Mouse (Mus musculus) liver, embryonic 14.5 days (tissue): ENCODE data around the gene Def6. TPM values are rescaled to one million over a fixed set of nuclear protein-coding genes. Genes with fewer than 3 reads are reported as not detected.

Experiments used
- ATAC-seq: fragments of 200-750 bp; cut with Nextera tagmentation; 2 replicates; pipeline ENCODE4 v1.8.0; 2017; ENCODE audit warnings: moderate number of reproducible peaks, mild to moderate bottlenecking, moderate library complexity; ENCODE audit not compliant: insufficient read depth
- DNase-seq, 3 experiments: peaks; one replicate each; pipeline ENCODE4 v3.0.0-alpha.2; 2012 to 2013; ENCODE audit warnings: low read depth in 3 of 3, low spot score in 3 of 3
- H3K27ac ChIP-seq: fragments of 300-500 bp; sonication (generic); 2 replicates; pipeline ENCODE4 v1.5.1; 2014; ENCODE audit warnings: moderate library complexity, mild to moderate bottlenecking, control low read depth, inconsistent platforms
- H3K27me3 ChIP-seq: fragments of 300-500 bp; sonication (generic); 2 replicates; pipeline ENCODE4 v1.6.1; 2014; ENCODE audit warnings: mild to moderate bottlenecking, low read length, moderate library complexity; ENCODE audit not compliant: control insufficient read depth, insufficient read depth
- H3K36me3 ChIP-seq: fragments of 300-500 bp; sonication (generic); replicated peaks from 2 replicates; pipeline ENCODE4 v1.6.1; 2014; ENCODE audit warnings: low read depth; ENCODE audit not compliant: control insufficient read depth, insufficient read depth
- H3K4me1 ChIP-seq, 2 experiments: fragments of 200-500 bp in 1 of 2; fragments of 300-500 bp in 1 of 2; sonication (generic) in 1 of 2; replicated peaks; 2 replicates each; pipeline ENCODE4 v1.6.1; 2012 to 2014; ENCODE audit warnings: antibody characterized with exemption in 1 of 2, inconsistent platforms in 1 of 2, low read length in 1 of 2; ENCODE audit not compliant: control insufficient read depth in 2 of 2, insufficient read depth in 2 of 2
- H3K4me2 ChIP-seq: fragments of 300-500 bp; sonication (generic); 2 replicates; pipeline ENCODE4 v1.6.1; 2014; ENCODE audit warnings: low read depth, mild to moderate bottlenecking, control low read depth, moderate library complexity
- H3K4me3 ChIP-seq, 2 experiments: fragments of 200-500 bp in 1 of 2; fragments of 300-500 bp in 1 of 2; sonication (generic) in 1 of 2; 2 replicates each; pipeline ENCODE4 v1.5.1; 2012 to 2014; ENCODE audit warnings: low read depth in 2 of 2, low read length in 2 of 2, mild to moderate bottlenecking in 2 of 2, control low read depth in 1 of 2, inconsistent platforms in 1 of 2, moderate library complexity in 1 of 2; ENCODE audit not compliant: insufficient read depth in 1 of 2
- H3K9ac ChIP-seq: fragments of 300-500 bp; sonication (generic); replicated peaks from 2 replicates; pipeline ENCODE4 v1.6.1; 2014; ENCODE audit warnings: mild to moderate bottlenecking, control low read depth, moderate library complexity
- H3K9me3 ChIP-seq: fragments of 300-500 bp; sonication (generic); 2 replicates; pipeline ENCODE4 v1.6.1; 2016; ENCODE audit warnings: low read length, mixed read lengths; ENCODE audit not compliant: control insufficient read depth
- CTCF ChIP-seq: IDR thresholded peaks from 2 replicates; pipeline ENCODE4 v1.5.1; 2016; ENCODE audit warnings: antibody characterized with exemption, low read depth, control low read depth
- EP300 ChIP-seq: IDR thresholded peaks from 2 replicates; pipeline ENCODE4 v1.6.1; 2016; ENCODE audit warnings: antibody characterized with exemption, low read depth
- WGBS: fragments of 180-500 bp; shearing (Covaris S2); extraction: QIAGEN DNeasy Blood & Tissue Kit; methylation state at CpG from one replicate; pipeline ENCODE4 v1.1.7; 2014; ENCODE audit not compliant: insufficient replicate concordance; 5-methylcytosine and 5-hydroxymethylcytosine counted together
- polyA plus RNA-seq, 2 experiments: library from polyadenylated mRNA; depleted of rRNA in 1 of 2; stranded (reverse) in 1 of 2; unstranded in 1 of 2; fragments of >200 nt; fragmentation: Nextera tagmentation in 1 of 2; extraction: Ambion mirVana in 1 of 2; gene quantifications; 2 replicates each; pipeline versions ENCODE4 v1.2.1 to v1.2.3; 2012 to 2014

The Def6 gene
- polyA plus RNA-seq, 2 experiments = 5.7 to 10.4 TPM

- Histone ChIP-seq H3K9ac (peak overlapping the region; percentile 25), H3K4me1 (peaks cover 28 to 67% of the 10 kb centered on the region in 2 experiments), H3K27ac (peak overlapping the region; percentile 61), H3K4me3 (peak overlapping the region; percentile 12 to 32; a peak in 3 of 4 replicates), H3K36me3 (peaks cover 7% of the 10 kb centered on the region), H3K4me2 (peak overlapping the region; percentile 46), H3K27me3 (no peaks in the 10 kb centered on the region), H3K9me3 (no peaks in the 10 kb centered on the region)
- peak; percentile 58 to 62 (median 62) for DNase-seq
- peak; percentile 82 for ATAC-seq
- TF ChIP-seq CTCF (no peak), EP300 (peak; percentile 65)
- WGBS = 18% methylated on average over 6 of the region's 6 CpGs
Measured at GRCm38 (mm10) chr17:28237874-28238273, 30.3 kb downstream of the Def6 start.

- H3K9ac ChIP-seq = no peak overlapping the region
- no peak overlapping the region for H3K27ac ChIP-seq
- no peaks in the 10 kb centered on the region for H3K9me3 ChIP-seq
- 82% methylated on average over 5 of the region's 5 CpGs for WGBS
- peaks cover 28 to 46% of the 10 kb centered on the region in 2 experiments for H3K4me1 ChIP-seq
- peaks cover 7% of the 10 kb centered on the region for H3K36me3 ChIP-seq
- H3K27me3 ChIP-seq = no peaks in the 10 kb centered on the region
- TF ChIP-seq EP300 (no peak), CTCF (no peak)
- ATAC-seq = no peak
- no peak for DNase-seq
- H3K4me2 ChIP-seq = no peak overlapping the region
- no peak overlapping the region for H3K4me3 ChIP-seq
Measured at GRCm38 (mm10) chr17:28240846-28241245, 33.3 kb downstream of the Def6 start.

- H3K27me3 ChIP-seq = no peaks in the 10 kb centered on the region
- no peak for ATAC-seq
- H3K27ac ChIP-seq = no peak overlapping the region
- WGBS = 89% methylated on average over 6 of the region's 6 CpGs
- DNase-seq = no peak
- TF ChIP-seq EP300 (no peak), CTCF (no peak)
- H3K9ac ChIP-seq = no peak overlapping the region
- no peak overlapping the region for H3K4me3 ChIP-seq
- H3K4me2 ChIP-seq = no peak overlapping the region
- H3K9me3 ChIP-seq = no peaks in the 10 kb centered on the region
- peaks cover 15 to 39% of the 10 kb centered on the region in 2 experiments for H3K4me1 ChIP-seq
- H3K36me3 ChIP-seq = peaks cover 7% of the 10 kb centered on the region
Measured at GRCm38 (mm10) chr17:28242296-28242695, 34.7 kb downstream of the Def6 start.

- Histone ChIP-seq H3K9ac (no peak overlapping the region), H3K27me3 (no peaks in the 10 kb centered on the region), H3K27ac (no peak overlapping the region), H3K9me3 (no peaks in the 10 kb centered on the region), H3K4me1 (peaks cover 2 to 34% of the 10 kb centered on the region in 2 experiments; a peak in 3 of 4 replicates), H3K4me3 (no peak overlapping the region), H3K36me3 (peaks cover 6% of the 10 kb centered on the region), H3K4me2 (no peak overlapping the region)
- TF ChIP-seq CTCF (no peak), EP300 (no peak)
- no peak for ATAC-seq
- 78% methylated on average over 6 of the region's 6 CpGs for WGBS
- DNase-seq = no peak
Measured at GRCm38 (mm10) chr17:28244214-28244613, 36.6 kb downstream of the Def6 start.

- DNase-seq (no peak), ATAC-seq (no peak)
- Histone ChIP-seq H3K4me3 (no peak overlapping the region), H3K9me3 (no peaks in the 10 kb centered on the region), H3K36me3 (peaks cover 4% of the 10 kb centered on the region), H3K9ac (no peak overlapping the region), H3K4me2 (no peak overlapping the region), H3K27me3 (no peaks in the 10 kb centered on the region), H3K4me1 (peaks cover 0 to 29% of the 10 kb centered on the region in 2 experiments; a peak in 3 of 4 replicates), H3K27ac (no peak overlapping the region)
- 57% methylated on average over 6 of the region's 6 CpGs for WGBS
- TF ChIP-seq CTCF (no peak), EP300 (no peak)
Measured at GRCm38 (mm10) chr17:28244714-28245113, 37.1 kb downstream of the Def6 start.
